ENCODE assay signal across 8 mouse cellular contexts in the genomic region with DNA sequence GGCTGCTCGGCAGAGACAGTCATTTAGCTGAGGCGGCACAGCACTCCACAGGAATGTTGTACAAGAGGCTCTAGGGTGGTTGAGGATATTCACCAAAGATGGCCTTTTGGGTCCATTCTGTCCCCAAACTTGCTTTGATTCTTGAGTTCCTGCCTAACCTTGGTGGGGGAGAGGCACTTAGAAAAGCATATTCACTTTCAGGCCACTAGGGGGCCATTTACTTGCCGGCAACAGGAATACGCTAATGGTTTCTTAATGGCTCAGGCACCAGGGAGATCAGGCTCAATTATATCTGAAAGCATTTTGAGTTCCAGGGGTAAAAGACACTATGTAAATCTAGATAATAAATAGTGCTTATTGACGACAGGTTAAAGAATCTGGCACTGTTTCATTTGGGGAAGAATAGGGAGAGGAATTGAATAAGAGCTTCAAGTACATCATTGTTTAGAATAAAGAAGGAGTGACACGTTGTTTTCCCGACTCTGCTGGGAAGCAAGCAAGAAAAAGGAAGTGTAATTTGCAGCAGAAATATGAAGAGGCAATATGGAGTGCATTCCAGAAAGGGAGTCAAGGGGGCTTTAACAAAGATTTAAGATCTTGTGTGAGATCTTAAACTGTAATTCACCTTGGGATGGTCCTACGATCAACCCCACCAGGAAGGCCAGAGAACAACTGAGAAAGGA. TPM values are rescaled to one million over a fixed set of nuclear protein-coding genes. Genes with fewer than 3 reads are reported as not detected.
A peak's percentile ranks its signal among the peaks of the same experiment; 100 is the strongest.
DNase-seq lines count a peak whose midpoint lies in the region; ATAC-seq lines count a peak whose summit lies in the region.
"Had no signal": no experiment of that assay in that cellular context is flagged by ENCODE, and none has a peak within 500 bp of the region (broad histone marks: within the 10 kb centered on the region; RNA-seq: fewer than 3 reads in every experiment).

No protein-coding gene starts in this region.

- H3K4me3 ChIP-seq in embryonic facial prominence, embryonic 10.5 days, result no peak overlapping the region
- peak overlapping the region; percentile 2 for H3K4me3 ChIP-seq in megakaryocyte, embryonic 14.5 days (replicated peaks)

- no peaks in the 10 kb centered on the region for H3K36me3 ChIP-seq in embryonic facial prominence, embryonic 10.5 days (replicated peaks)
- peaks cover 24% of the 10 kb centered on the region for H3K36me3 ChIP-seq in megakaryocyte, embryonic 14.5 days (replicated peaks; ENCODE audit: low read length)

- H3K27me3 ChIP-seq in embryonic facial prominence, embryonic 10.5 days (replicated peaks; ENCODE audit: low read depth, poor library complexity, severe bottlenecking), result peaks cover 53% of the 10 kb centered on the region
- H3K27me3 ChIP-seq in megakaryocyte, embryonic 14.5 days (replicated peaks), result no peaks in the 10 kb centered on the region

- H3K9me3 ChIP-seq in embryonic facial prominence, embryonic 10.5 days, result no peaks in the 10 kb centered on the region
- no peaks in the 10 kb centered on the region for H3K9me3 ChIP-seq in megakaryocyte, embryonic 14.5 days

- ATAC-seq in CD4-positive, CD25-positive, alpha-beta regulatory T cell, adult 4 months, result peak; percentile 51

- WGBS in embryonic facial prominence, embryonic 10.5 days, result 34% methylated on average over 8 of the region's 8 CpGs

- DNase-seq in kidney, postnatal 10 days, result peak; percentile 50
- no peak for DNase-seq in kidney, adult 11 months
- DNase-seq in R1 (ENCODE audit: low read depth, low spot score), result peak; percentile 74
- peak; percentile 37 for DNase-seq in embryonic facial prominence, embryonic 10.5 days (ENCODE audit: low spot score)
- DNase-seq in urinary bladder, postnatal 25 days (ENCODE audit: low spot score), result no peak

- H3K27ac ChIP-seq in embryonic facial prominence, embryonic 10.5 days (replicated peaks), result no peak overlapping the region
- H3K27ac ChIP-seq: macrophage had no signal

- peaks cover 31% of the 10 kb centered on the region for H3K4me1 ChIP-seq in embryonic facial prominence, embryonic 10.5 days
- peaks cover 36% of the 10 kb centered on the region for H3K4me1 ChIP-seq in megakaryocyte, embryonic 14.5 days

RNA-seq across cellular contexts. Expression of gene Inafm2, which starts 2.2 kb away (rescaled TPM):
- polyA plus RNA-seq in CD4-positive, CD25-positive, alpha-beta regulatory T cell, adult 4 months (2017; shearing (Covaris generic)), result 10 to 100 TPM; 18.6 to 20.6 TPM
- 15.8 and 16.8 TPM in 2 replicates for polyA plus RNA-seq in embryonic facial prominence, embryonic 10.5 days (2016; fragmentation: Nextera tagmentation; extraction: Ambion mirVana)
- 374 and 820 TPM in 2 replicates for polyA plus RNA-seq in megakaryocyte, embryonic 14.5 days (2012; ENCODE audit: insufficient read depth, low replicate concordance)

RNA-seq across cellular contexts. Expression of gene Plcb2, which starts 15.2 kb away (rescaled TPM):
- polyA plus RNA-seq in CD4-positive, CD25-positive, alpha-beta regulatory T cell, adult 4 months (2017; shearing (Covaris generic)), result 10 to 100 TPM; 15.7 to 20.8 TPM
- 0.41 and 0.44 TPM in 2 replicates for polyA plus RNA-seq in embryonic facial prominence, embryonic 10.5 days (2016; fragmentation: Nextera tagmentation; extraction: Ambion mirVana)
- 14.4 and 25.8 TPM in 2 replicates for polyA plus RNA-seq in megakaryocyte, embryonic 14.5 days (2012; ENCODE audit: insufficient read depth, low replicate concordance)

RNA-seq across cellular contexts. Expression of gene Ccdc9b, which starts 19.1 kb away (rescaled TPM):
- polyA plus RNA-seq in CD4-positive, CD25-positive, alpha-beta regulatory T cell, adult 4 months (2017; shearing (Covaris generic)), result not detected
- polyA plus RNA-seq in embryonic facial prominence, embryonic 10.5 days (2016; fragmentation: Nextera tagmentation; extraction: Ambion mirVana), result 0.29 and 0.41 TPM in 2 replicates
- polyA plus RNA-seq in megakaryocyte, embryonic 14.5 days (2012; ENCODE audit: insufficient read depth, low replicate concordance), result 0.57 TPM in 1 of 2 replicates, not detected in the other

RNA-seq across cellular contexts. Expression of gene Phgr1, which starts 29.2 kb away (rescaled TPM):
- not detected for polyA plus RNA-seq in CD4-positive, CD25-positive, alpha-beta regulatory T cell, adult 4 months (2017; shearing (Covaris generic))
- not detected in 2 replicates for polyA plus RNA-seq in embryonic facial prominence, embryonic 10.5 days (2016; fragmentation: Nextera tagmentation; extraction: Ambion mirVana)
- polyA plus RNA-seq in megakaryocyte, embryonic 14.5 days (2012; ENCODE audit: insufficient read depth, low replicate concordance), result 17.2 and 54.9 TPM in 2 replicates
- polyA plus RNA-seq: macrophage had no signal

RNA-seq across cellular contexts. Expression of gene Disp2, which starts 36.1 kb away (rescaled TPM):
- polyA plus RNA-seq in CD4-positive, CD25-positive, alpha-beta regulatory T cell, adult 4 months (2017; shearing (Covaris generic)), result not detected
- polyA plus RNA-seq in embryonic facial prominence, embryonic 10.5 days (2016; fragmentation: Nextera tagmentation; extraction: Ambion mirVana), result 1.2 and 1.4 TPM in 2 replicates
- polyA plus RNA-seq in megakaryocyte, embryonic 14.5 days (2012; ENCODE audit: insufficient read depth, low replicate concordance), result 0.06 TPM in 1 of 2 replicates, not detected in the other
- polyA plus RNA-seq: macrophage had no signal

Comparison
In these comparisons a context has a peak if more than half of its experiments do, and no peak if none do; other contexts are left out.
1. DNase-seq: peak in kidney, postnatal 10 days (single experiment), R1 (single experiment) and embryonic facial prominence, embryonic 10.5 days (single experiment); none in kidney, adult 11 months (single experiment) and urinary bladder, postnatal 25 days (single experiment).
2. RNA of gene Inafm2, which starts 2.2 kb away (polyA plus RNA-seq): 374 to 820 TPM in megakaryocyte, embryonic 14.5 days; 18.6 to 20.6 TPM in CD4-positive, CD25-positive, alpha-beta regulatory T cell, adult 4 months and 15.8 to 16.8 TPM in embryonic facial prominence, embryonic 10.5 days; every median in the first group is over 10 times any median in the second.
3. RNA of gene Plcb2, which starts 15.2 kb away (polyA plus RNA-seq): 14.4 to 25.8 TPM in megakaryocyte, embryonic 14.5 days and 15.7 to 20.8 TPM in CD4-positive, CD25-positive, alpha-beta regulatory T cell, adult 4 months; 0.41 to 0.44 TPM in embryonic facial prominence, embryonic 10.5 days; every median in the first group is over 10 times any median in the second.